Mouse (Mus musculus): Measurements from ENCODE around the gene Tial1.

DNA sequence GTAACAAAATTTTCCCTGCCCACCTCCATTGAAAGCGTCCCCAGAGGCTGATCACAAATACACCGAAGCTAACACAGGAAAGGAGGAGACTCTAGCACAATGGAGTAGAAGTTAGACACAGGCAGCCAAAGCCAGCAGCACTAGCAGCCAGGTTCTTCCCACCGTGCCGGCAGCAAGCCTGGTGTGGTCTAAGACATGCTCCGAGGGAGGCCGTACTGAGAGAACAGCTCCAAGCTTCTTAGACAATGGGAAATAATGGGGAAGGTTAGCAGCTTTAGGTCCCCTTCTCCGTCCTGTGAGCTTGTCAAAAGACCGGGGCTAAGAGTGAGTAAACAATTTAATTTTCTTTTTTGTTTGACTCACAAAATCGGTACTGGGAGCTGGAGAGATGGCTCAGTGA is 41.8 kb downstream of the Tial1 start:
- TF ChIP-seq POLR2A (IDR thresholded peaks at IDR 0.05; ENCODE audit: insufficient read depth, low read depth, low read length) (no peak), EP300 (IDR thresholded peaks at IDR 0.05; ENCODE audit: insufficient read depth, low read depth, low read length) (no peak), CTCF (IDR thresholded peaks at IDR 0.05) (no peak)

Data from heart, adult 2 months (tissue).